Mouse (Mus musculus) megakaryocyte-erythroid progenitor cell, adult 5-6 weeks (primary cell): Measurements from ENCODE around the gene Kank1. TPM values are rescaled to one million over a fixed set of nuclear protein-coding genes. Genes with fewer than 3 reads are reported as not detected.

Experiments
- ATAC-seq: replicated peaks from 2 replicates; pipeline ENCODE4 v1.8.0; 2016; ENCODE audit warnings: mild to moderate bottlenecking, inconsistent platforms; ENCODE audit not compliant: severe bottlenecking, poor library complexity, low FRiP score, low TSS enrichment
- total RNA-seq, 2 experiments: library from RNA; stranded (forward) in 1 of 2; stranded (reverse) in 1 of 2; fragments of 200-1000, 215-1000 nt in 1 of 2; fragments of >200 nt in 1 of 2; fragmentation: Nextera tagmentation in 1 of 2; gene quantifications; 2 replicates each; pipeline ENCODE4 v1.2.3; 2014 to 2017

The Kank1 gene
- total RNA-seq, 2 experiments from 2014 or later: not detected

GRCm38 (mm10) chr19:25306277-25306676 is 69.5 kb downstream of the Kank1 start:
- ATAC-seq: peak; percentile 67; the same call in 1 of the 2 replicates

GRCm38 (mm10) chr19:25308156-25308555 is 71.4 kb downstream of the Kank1 start:
- ATAC-seq: no peak

GRCm38 (mm10) chr19:25308763-25309162 is 72.0 kb downstream of the Kank1 start:
- no peak for ATAC-seq

- ATAC-seq: no peak
Measured at GRCm38 (mm10) chr19:25310989-25311388, 74.2 kb downstream of the Kank1 start.

- no peak for ATAC-seq
Measured at GRCm38 (mm10) chr19:25311626-25312025, 74.9 kb downstream of the Kank1 start.

- no peak for ATAC-seq
Measured at GRCm38 (mm10) chr19:25315458-25315889, 78.7 kb downstream of the Kank1 start.

GRCm38 (mm10) chr19:25315993-25316392 is 79.2 kb downstream of the Kank1 start:
- no peak for ATAC-seq

GRCm38 (mm10) chr19:25324265-25324664 is 87.5 kb downstream of the Kank1 start:
- ATAC-seq: no peak

- ATAC-seq: no peak
Measured at GRCm38 (mm10) chr19:25325113-25326001, 88.6 kb downstream of the Kank1 start.

- ATAC-seq: no peak
Measured at GRCm38 (mm10) chr19:25326002-25326300, 89.2 kb downstream of the Kank1 start.

GRCm38 (mm10) chr19:25327633-25328032 is 90.9 kb downstream of the Kank1 start:
- ATAC-seq: no peak

- ATAC-seq: peak; percentile 66
Measured at GRCm38 (mm10) chr19:25334360-25334759, 97.6 kb downstream of the Kank1 start.

GRCm38 (mm10) chr19:25336731-25337130 is 100.0 kb downstream of the Kank1 start:
- ATAC-seq: peak; percentile 45; the same call in 1 of the 2 replicates

GRCm38 (mm10) chr19:25340630-25341620 is 104.2 kb downstream of the Kank1 start:
- ATAC-seq: no peak

- ATAC-seq: no peak
Measured at GRCm38 (mm10) chr19:25342026-25342425, 105.3 kb downstream of the Kank1 start.

GRCm38 (mm10) chr19:25343657-25344322 is 107.0 kb downstream of the Kank1 start:
- ATAC-seq: peak; percentile 84

GRCm38 (mm10) chr19:25344371-25344770 is 107.6 kb downstream of the Kank1 start:
- no peak for ATAC-seq

- ATAC-seq: no peak
Measured at GRCm38 (mm10) chr19:25345972-25346371, 109.2 kb downstream of the Kank1 start.

GRCm38 (mm10) chr19:25347515-25347914 is 110.7 kb downstream of the Kank1 start:
- ATAC-seq: no peak
